9 mouse cellular contexts compared by ENCODE assay signal in the genomic region with DNA sequence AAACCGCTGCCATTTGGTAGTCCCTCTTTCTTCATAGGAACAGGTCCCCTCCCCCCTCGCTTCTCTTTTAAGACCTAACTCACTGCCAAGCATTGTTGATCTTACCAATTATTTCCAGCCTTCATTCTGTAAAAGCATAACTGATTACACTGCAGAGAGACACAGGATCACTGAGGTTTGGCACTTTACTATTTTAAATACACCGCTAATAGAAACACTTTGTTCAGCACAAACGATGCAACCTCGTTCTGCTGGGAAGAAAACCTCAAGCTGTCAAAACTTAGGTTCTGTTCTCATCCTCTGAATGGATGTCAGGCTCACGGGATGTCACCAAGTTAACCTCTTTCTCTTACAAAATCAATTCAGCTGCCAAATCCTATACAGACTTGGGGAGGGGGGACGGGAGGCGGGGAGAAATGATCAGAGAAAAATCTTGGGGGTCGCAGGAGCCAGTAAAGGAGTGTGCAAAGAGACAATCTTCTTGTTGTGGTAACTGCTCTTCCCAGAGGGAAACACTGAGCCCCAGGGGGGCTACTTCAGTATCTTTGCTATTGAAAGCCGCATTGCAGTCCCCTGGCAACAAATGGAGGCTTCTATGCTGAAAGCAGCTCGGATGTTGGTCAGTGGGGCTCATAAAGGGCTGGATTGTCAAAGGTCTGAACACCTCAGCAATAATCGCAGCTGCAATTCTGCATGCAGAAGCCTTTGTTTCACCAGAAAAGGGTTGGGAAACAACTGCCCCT. TPM values are rescaled to one million over a fixed set of nuclear protein-coding genes. Genes with fewer than 3 reads are reported as not detected.
DNase-seq lines count a peak whose midpoint lies in the region; ATAC-seq and TF ChIP-seq lines count a peak whose summit lies in the region.
"Had no signal": no experiment of that assay in that cellular context is flagged by ENCODE, and none has a peak within 500 bp of the region (broad histone marks: within the 10 kb centered on the region; RNA-seq: fewer than 3 reads in every experiment).

No protein-coding gene starts in this region.

- H3K9me3 ChIP-seq in lung, embryonic 15.5 days, result no peaks in the 10 kb centered on the region
- no peaks in the 10 kb centered on the region for H3K9me3 ChIP-seq in limb, embryonic 10.5 days (replicated peaks)
- no peaks in the 10 kb centered on the region for H3K9me3 ChIP-seq in stomach, embryonic 15.5 days

- no peak for ATAC-seq in lung, embryonic 15.5 days (ENCODE audit: borderline replicate concordance, extremely low read depth, low FRiP score, low TSS enrichment)
- no peak for ATAC-seq in stomach, embryonic 15.5 days (ENCODE audit: insufficient read depth, low FRiP score, low read depth)
- ATAC-seq in megakaryocyte-erythroid progenitor cell, adult 5-6 weeks (replicated peaks; ENCODE audit: low FRiP score, low TSS enrichment, poor library complexity, severe bottlenecking), result no peak

- TF ChIP-seq POLR2A in cerebellum, adult 2 months (IDR thresholded peaks at IDR 0.05; ENCODE audit: borderline replicate concordance, insufficient read depth, low read length), result no peak

- WGBS in cerebellum, adult 2 months, result 2% methylated on average over 12 of the region's 12 CpGs
- WGBS in lung, embryonic 15.5 days, result 14% methylated on average over 12 of the region's 12 CpGs
- WGBS in limb, embryonic 10.5 days, result 11% methylated on average over 12 of the region's 12 CpGs
- WGBS in stomach, embryonic 15.5 days, result 10% methylated on average over 12 of the region's 12 CpGs

- peak in 1 of 2 experiments; percentile 19 for DNase-seq in cerebellum, adult 2 months
- no peak for DNase-seq in cerebellum, adult 11-12 months
- DNase-seq in lung, postnatal 14 days, result no peak
- DNase-seq in limb, embryonic 10.5 days (ENCODE audit: low spot score), result peak; percentile 34
- DNase-seq in lung, postnatal 10 days, result no peak

- H3K4me3 ChIP-seq in cerebellum, adult 2 months (replicated peaks; ENCODE audit: insufficient read depth, low read depth, low read length), result peak overlapping the region; percentile 28
- H3K4me3 ChIP-seq in lung, embryonic 15.5 days, result 0 out of 2 replicates have a peak overlapping the region, but pooled peaks have one; percentile 17
- peak overlapping the region; percentile 41 for H3K4me3 ChIP-seq in limb, embryonic 10.5 days
- H3K4me3 ChIP-seq in stomach, embryonic 15.5 days (replicated peaks), result peak overlapping the region; percentile 8; the same call in 1 of the 2 replicates

- H3K27me3 ChIP-seq in cerebellum, adult 2 months (ENCODE audit: control insufficient read depth, insufficient read depth, low read length), result no peaks in the 10 kb centered on the region
- no peaks in the 10 kb centered on the region for H3K27me3 ChIP-seq in lung, embryonic 15.5 days
- H3K27me3 ChIP-seq in limb, embryonic 10.5 days (ENCODE audit: low read depth, poor library complexity, severe bottlenecking), result no peaks in the 10 kb centered on the region
- no peaks in the 10 kb centered on the region for H3K27me3 ChIP-seq in stomach, embryonic 15.5 days (replicated peaks)

- no peak overlapping the region; the same call in 1 of the 2 replicates for H3K9ac ChIP-seq in lung, embryonic 15.5 days
- H3K9ac ChIP-seq in stomach, embryonic 15.5 days, result no peak overlapping the region

- H3K36me3 ChIP-seq in lung, embryonic 15.5 days, result no peaks in the 10 kb centered on the region
- H3K36me3 ChIP-seq in limb, embryonic 10.5 days, result no peaks in the 10 kb centered on the region
- H3K36me3 ChIP-seq in stomach, embryonic 15.5 days, result no peaks in the 10 kb centered on the region

- TF ChIP-seq CTCF in cerebellum, adult 2 months (IDR thresholded peaks at IDR 0.05; ENCODE audit: borderline replicate concordance, insufficient read depth, low read depth, low read length), result no peak

- H3K27ac ChIP-seq in cerebellum, adult 2 months (ENCODE audit: insufficient read depth, low read length), result no peak overlapping the region
- no peak overlapping the region for H3K27ac ChIP-seq in lung, embryonic 15.5 days
- H3K27ac ChIP-seq in limb, embryonic 10.5 days, result 0 out of 2 replicates have a peak overlapping the region, but pooled peaks have one; percentile 42
- H3K27ac ChIP-seq in stomach, embryonic 15.5 days, result no peak overlapping the region
- H3K27ac ChIP-seq: macrophage had no signal

- H3K4me1 ChIP-seq in cerebellum, adult 2 months (ENCODE audit: control insufficient read depth, insufficient read depth, low read length), result no peaks in the 10 kb centered on the region
- H3K4me1 ChIP-seq in lung, embryonic 15.5 days, result no peaks in the 10 kb centered on the region
- peaks cover 18% of the 10 kb centered on the region for H3K4me1 ChIP-seq in limb, embryonic 10.5 days
- 0 out of 2 replicates have a peak, but pooled peaks cover 5% of the 10 kb centered on the region for H3K4me1 ChIP-seq in stomach, embryonic 15.5 days

- H3K4me2 ChIP-seq in lung, embryonic 15.5 days, result peak overlapping the region; percentile 49
- H3K4me2 ChIP-seq in stomach, embryonic 15.5 days, result peak overlapping the region; percentile 46

RNA-seq across cellular contexts. Expression of a gene that starts 30.9 kb away (rescaled TPM):
- polyA plus RNA-seq in cerebellum, adult 2 months (2012; rRNA removed), result 288 and 292 TPM in 2 replicates
- polyA plus RNA-seq in lung, embryonic 15.5 days (2015; fragmentation: Nextera tagmentation; extraction: Ambion mirVana), result 121 and 137 TPM in 2 replicates
- 74.5 and 86.3 TPM in 2 replicates for polyA plus RNA-seq in limb, embryonic 10.5 days (2016; fragmentation: Nextera tagmentation; extraction: Ambion mirVana)
- polyA plus RNA-seq in stomach, embryonic 15.5 days (2015; fragmentation: Nextera tagmentation; extraction: Ambion mirVana), result 97.5 and 104 TPM in 2 replicates
- total RNA-seq in megakaryocyte-erythroid progenitor cell, adult 5-6 weeks (2014; fragmentation: Nextera tagmentation), result 49.2 and 51.5 TPM in 2 replicates
- 51.1 and 84.8 TPM in 2 replicates for total RNA-seq in megakaryocyte-erythroid progenitor cell, adult 5-6 weeks (2017)
